Comparison of ENCODE assay signal across 8 mouse cellular contexts in the genomic region with DNA sequence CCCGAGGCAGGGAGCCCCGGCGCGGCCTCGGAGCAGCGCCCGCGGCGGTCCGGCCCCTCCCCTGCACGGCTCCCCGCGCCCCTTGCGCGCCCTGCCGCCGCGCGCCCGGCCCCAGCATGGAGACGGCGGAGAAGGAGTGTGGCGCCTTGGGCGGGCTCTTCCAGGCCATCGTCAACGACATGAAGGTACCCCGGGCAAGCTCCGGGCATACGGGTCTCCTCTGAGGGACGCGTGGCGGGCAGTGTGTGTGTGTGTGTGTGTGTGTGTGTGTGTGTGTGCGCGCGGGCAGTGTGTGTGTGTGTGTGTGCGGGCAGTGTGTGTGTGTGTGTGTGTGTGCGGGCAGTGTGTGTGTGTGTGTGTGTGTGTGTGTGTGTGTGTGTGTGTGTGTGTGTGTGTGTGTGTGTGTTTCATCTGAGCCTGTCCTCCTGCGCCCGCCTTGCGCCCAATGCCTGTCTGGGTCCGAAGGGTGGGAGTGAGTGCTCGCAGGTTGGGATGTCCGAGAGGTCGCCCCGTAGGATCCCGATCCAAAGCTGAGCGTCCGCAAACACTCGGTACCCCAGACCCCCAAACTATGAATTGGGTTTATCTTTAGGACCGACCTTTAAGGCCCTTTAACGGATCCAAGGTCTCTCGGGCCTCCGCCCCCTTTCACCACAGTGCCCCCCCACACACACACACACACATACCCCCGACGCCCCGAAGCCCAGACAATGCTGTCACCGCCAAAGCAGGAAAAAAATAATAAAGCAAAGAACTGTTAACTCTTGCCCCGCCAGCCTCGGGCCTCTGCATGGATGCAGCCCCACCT. TPM values are rescaled to one million over a fixed set of nuclear protein-coding genes. Genes with fewer than 3 reads are reported as not detected.
A peak's percentile ranks its signal among the peaks of the same experiment; 100 is the strongest.
DNase-seq lines count a peak whose midpoint lies in the region; ATAC-seq and TF ChIP-seq lines count a peak whose summit lies in the region.

No protein-coding gene starts in this region.

- peaks cover 31% of the 10 kb centered on the region for H3K36me3 ChIP-seq in hindbrain, embryonic 10.5 days
- no peaks in the 10 kb centered on the region for H3K36me3 ChIP-seq in liver, embryonic 13.5 days

- no peak for TF ChIP-seq POLR2A in olfactory bulb, adult 2 months (IDR thresholded peaks at IDR 0.05; ENCODE audit: insufficient read depth, low read depth, low read length)

- peaks cover 92% of the 10 kb centered on the region for H3K4me1 ChIP-seq in hindbrain, embryonic 10.5 days (replicated peaks)
- peaks cover 52% of the 10 kb centered on the region for H3K4me1 ChIP-seq in liver, embryonic 13.5 days (replicated peaks)
- peaks cover 72% of the 10 kb centered on the region for H3K4me1 ChIP-seq in olfactory bulb, adult 2 months (ENCODE audit: control insufficient read depth, insufficient read depth, low read length)

- no peak for TF ChIP-seq CTCF in olfactory bulb, adult 2 months (IDR thresholded peaks at IDR 0.05; ENCODE audit: insufficient read depth, low read depth, low read length)

- under 1% methylated on average over 57 of the region's 59 CpGs for WGBS in hindbrain, embryonic 10.5 days
- WGBS in liver, embryonic 13.5 days (ENCODE audit: insufficient replicate concordance), result 3% methylated on average over 50 of the region's 59 CpGs
- WGBS in olfactory bulb, adult 2 months, result 4% methylated on average over 53 of the region's 59 CpGs

- H3K27ac ChIP-seq in hindbrain, embryonic 10.5 days, result peak overlapping the region; percentile 95
- no peak overlapping the region for H3K27ac ChIP-seq in liver, embryonic 13.5 days
- H3K27ac ChIP-seq in olfactory bulb, adult 2 months (ENCODE audit: insufficient read depth, low read depth, low read length), result peak overlapping the region; percentile 83

- H3K9me3 ChIP-seq in hindbrain, embryonic 10.5 days, result no peaks in the 10 kb centered on the region
- no peaks in the 10 kb centered on the region for H3K9me3 ChIP-seq in liver, embryonic 13.5 days (replicated peaks)

- H3K9ac ChIP-seq in liver, embryonic 13.5 days, result peak overlapping the region; percentile 59

- peaks cover 12% of the 10 kb centered on the region; the same call in 1 of the 2 replicates for H3K27me3 ChIP-seq in hindbrain, embryonic 10.5 days (ENCODE audit: insufficient read depth, poor library complexity, severe bottlenecking)
- H3K27me3 ChIP-seq in liver, embryonic 13.5 days, result peaks cover 52% of the 10 kb centered on the region

- ATAC-seq in CD4-positive, CD25-positive, alpha-beta regulatory T cell, adult 4 months, result peak; percentile 20
- ATAC-seq in liver, embryonic 13.5 days (ENCODE audit: low read depth), result peak; percentile 32

- H3K4me3 ChIP-seq in hindbrain, embryonic 10.5 days, result peak overlapping the region; percentile 78
- peak overlapping the region; percentile 61 for H3K4me3 ChIP-seq in liver, embryonic 13.5 days (replicated peaks)
- H3K4me3 ChIP-seq in olfactory bulb, adult 2 months (ENCODE audit: insufficient read depth, low read depth, low read length), result peak overlapping the region; percentile 94

- peak; percentile 69 for DNase-seq in adrenal gland, postnatal 10 days
- no peak for DNase-seq in adrenal gland, postnatal 36 days
- DNase-seq in embryo, embryonic 11 days, result peak; percentile 57
- peak; percentile 58 for DNase-seq in hindbrain, embryonic 10.5 days (ENCODE audit: low spot score)
- DNase-seq in liver, embryonic 13.5 days, result no peak
- DNase-seq in natural killer cell, adult 2 months (ENCODE audit: low spot score in 2 of 2), result no peak

- H3K4me2 ChIP-seq in liver, embryonic 13.5 days, result peak overlapping the region; percentile 71

RNA-seq across cellular contexts. Expression of a gene that starts 0.5 kb away (rescaled TPM):
- total RNA-seq in adrenal gland, postnatal 10 days (2021), result 10 to 100 TPM; 28.3 to 38.3 TPM
- total RNA-seq in adrenal gland, postnatal 36 days (2021), result 10 to 100 TPM; 20.8 to 23.1 TPM
- polyA plus RNA-seq in CD4-positive, CD25-positive, alpha-beta regulatory T cell, adult 4 months (2017; shearing (Covaris generic)), result not detected
- 6.4 and 6.9 TPM in 2 replicates for polyA plus RNA-seq in hindbrain, embryonic 10.5 days (2016; fragmentation: Nextera tagmentation; extraction: Ambion mirVana)
- 0.75 and 0.89 TPM in 2 replicates for polyA plus RNA-seq in liver, embryonic 13.5 days (2015; fragmentation: Nextera tagmentation; extraction: Ambion mirVana)
- not detected in 2 replicates for polyA plus RNA-seq in olfactory bulb, adult 2 months (2012; ENCODE audit: insufficient read depth, insufficient read length, low replicate concordance, missing spikeins)

Comparison
In these comparisons a context has a peak if more than half of its experiments do, and no peak if none do; other contexts are left out.
1. DNase-seq: peak in adrenal gland, postnatal 10 days (single experiment), embryo, embryonic 11 days (single experiment) and hindbrain, embryonic 10.5 days (single experiment); none in adrenal gland, postnatal 36 days (0 of 2), liver, embryonic 13.5 days (single experiment) and natural killer cell, adult 2 months (0 of 2).
2. Peak in every context shown above with its lines, with median percentiles within 50 percentile points of each other: H3K4me3 ChIP-seq.